Mouse (Mus musculus): ENCODE data around the gene Castor2.

DNA sequence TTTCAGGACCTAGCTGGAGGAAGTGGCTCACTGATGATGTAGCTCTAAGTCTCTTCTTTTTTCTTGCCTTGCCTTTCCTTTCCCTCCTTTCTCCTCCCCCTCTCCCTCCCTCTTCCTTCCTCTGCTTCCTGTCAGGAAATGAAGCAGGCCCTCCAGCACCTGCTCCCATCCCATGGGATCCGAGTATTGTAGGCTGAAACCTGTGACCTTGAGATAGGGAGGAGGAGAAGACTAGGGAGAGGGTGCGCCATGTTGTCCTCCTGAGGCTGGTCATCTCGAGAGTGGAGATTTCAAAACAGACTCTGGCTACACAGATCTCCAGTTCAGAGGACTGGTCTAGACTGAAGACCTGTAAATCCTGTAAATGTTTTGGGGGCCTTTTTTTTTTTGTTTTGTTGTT lies 82.7 kb downstream of the Castor2 start:
- TF ChIP-seq CTCF (IDR thresholded peaks at IDR 0.05; ENCODE audit: control insufficient read depth, insufficient read depth, low read length) = no peak
- TF ChIP-seq POLR2A (IDR thresholded peaks at IDR 0.05; ENCODE audit: borderline replicate concordance, control insufficient read depth, low read depth, low read length) = no peak

All from bone marrow, adult 2 months (tissue).